Mouse (Mus musculus): ENCODE results near the gene Olfr1418.

GRCm38 (mm10) chr19:11823346-11824065 is 37.4 kb downstream of the Olfr1418 start:
- TF ChIP-seq CTCF (IDR thresholded peaks at IDR 0.05; ENCODE audit: control insufficient read depth, insufficient read depth, low read length) (no peak), POLR2A (IDR thresholded peaks at IDR 0.05; ENCODE audit: borderline replicate concordance, control insufficient read depth, low read depth, low read length) (no peak)
